Mouse (Mus musculus): Measurements from ENCODE around the gene Pglyrp1. TPM values are rescaled to one million over a fixed set of nuclear protein-coding genes. Genes with fewer than 3 reads are reported as not detected.

Gene Pglyrp1
- total RNA-seq, 2 experiments from 2014 or later: 0.99 to 1.3 TPM

DNA sequence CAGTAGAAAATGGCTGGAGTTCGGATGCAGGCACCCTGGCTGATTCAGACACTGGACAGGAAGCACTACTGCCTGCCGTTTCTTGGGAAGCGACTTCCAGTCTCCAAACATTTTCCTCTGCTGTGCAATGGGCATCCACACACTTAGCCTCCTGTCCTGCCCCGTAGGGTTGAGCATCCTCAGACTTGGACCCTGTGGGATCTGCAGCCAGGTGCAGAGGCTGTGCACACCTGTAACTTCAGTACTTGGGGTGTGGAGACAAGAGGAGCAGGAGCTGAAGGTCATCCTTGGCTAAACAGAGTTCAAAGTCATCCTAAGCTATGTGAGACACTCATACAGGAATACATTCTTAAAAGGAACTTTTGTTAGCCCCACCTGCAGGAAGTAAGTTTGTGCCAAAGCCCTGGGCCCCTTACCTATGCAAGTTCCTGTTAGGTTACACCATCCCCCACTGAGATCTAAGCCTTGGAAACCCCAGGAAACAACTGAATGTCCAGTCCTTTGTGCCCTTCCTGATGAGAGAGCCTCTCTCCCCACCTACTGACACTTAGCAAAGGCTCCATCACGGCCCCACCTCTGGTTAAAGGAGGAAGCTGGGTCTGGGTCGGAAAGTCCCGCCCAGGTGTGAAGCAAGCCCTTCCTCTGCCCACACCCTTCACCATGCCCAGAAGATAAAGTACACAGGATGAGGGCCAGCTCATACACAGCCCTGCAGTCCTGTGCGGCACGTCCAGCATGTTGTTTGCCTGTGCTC lies 13.0 kb downstream of the Pglyrp1 start:
- intact Hi-C loops (cut with DNase I): no loop called here
- DNase-seq: no peak

- intact Hi-C loops (cut with DNase I): no loop called here
- no peak for DNase-seq
Measured at GRCm38 (mm10) chr7:18884745-18885422, 13.8 kb downstream of the Pglyrp1 start.

- DNase-seq: no peak
- intact Hi-C loops (cut with DNase I): no loop called here
Measured at GRCm38 (mm10) chr7:18886963-18887362, 15.8 kb downstream of the Pglyrp1 start.

GRCm38 (mm10) chr7:18890848-18891247 lies 19.7 kb downstream of the Pglyrp1 start:
- intact Hi-C loops (cut with DNase I): loop anchor here (5.0 kb wide), 1 partner anchor 116 kb away; no protein-coding TSS in a partner anchor
- DNase-seq: no peak

GRCm38 (mm10) chr7:18891872-18892599 lies 20.9 kb downstream of the Pglyrp1 start:
- DNase-seq: peak; percentile 70 to 73
- intact Hi-C loops (cut with DNase I): loop anchor here (5.0 kb wide), 1 partner anchor 115 kb away; no protein-coding TSS in a partner anchor

- intact Hi-C loops (cut with DNase I): loop anchor here (5.0 kb wide), 1 partner anchor 114 kb away; no protein-coding TSS in a partner anchor
- no peak for DNase-seq
Measured at GRCm38 (mm10) chr7:18893009-18893408, 21.9 kb downstream of the Pglyrp1 start.

DNA sequence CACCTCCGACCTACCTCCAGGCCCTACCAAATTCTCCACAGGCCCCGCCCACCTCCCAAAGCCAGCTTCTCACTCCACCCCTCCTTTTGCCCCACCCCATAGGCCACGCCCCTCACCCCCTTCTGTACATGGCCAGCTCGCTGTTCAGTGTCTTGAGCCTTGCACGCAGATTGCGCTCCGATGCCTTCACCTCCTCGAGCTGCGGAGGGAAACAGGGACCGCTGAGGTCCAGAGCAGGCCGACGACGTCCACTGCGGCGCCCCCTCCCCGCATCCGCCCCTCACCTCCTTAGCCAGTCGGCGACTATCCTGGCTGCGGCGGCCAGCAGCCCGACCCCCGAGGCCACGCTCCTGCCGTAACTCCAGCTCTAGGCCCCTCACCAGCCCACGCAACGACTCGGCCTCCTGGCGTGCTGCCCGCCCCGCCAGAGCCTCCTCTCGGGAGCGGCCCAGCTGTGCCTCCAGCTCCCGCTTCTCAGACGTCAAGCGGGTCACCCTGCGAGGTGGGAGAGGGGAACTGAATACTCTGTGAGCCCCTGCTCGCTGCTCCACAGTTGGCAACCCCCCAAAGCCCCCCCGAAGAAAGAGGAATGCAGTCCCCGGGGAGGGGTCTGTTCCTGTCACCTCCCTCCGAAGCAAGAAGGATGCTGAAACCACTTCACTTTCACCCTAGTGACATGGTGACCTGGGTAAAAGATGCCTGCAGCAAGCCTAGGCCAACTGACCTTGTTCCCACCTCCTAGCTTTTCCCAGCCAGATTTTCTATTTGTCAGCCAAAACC lies 22.7 kb downstream of the Pglyrp1 start:
- peak; percentile 28 to 55 for DNase-seq
- intact Hi-C loops (cut with DNase I): loop anchor here (5.0 kb wide), 1 partner anchor 113 kb away; no protein-coding TSS in a partner anchor

DNA sequence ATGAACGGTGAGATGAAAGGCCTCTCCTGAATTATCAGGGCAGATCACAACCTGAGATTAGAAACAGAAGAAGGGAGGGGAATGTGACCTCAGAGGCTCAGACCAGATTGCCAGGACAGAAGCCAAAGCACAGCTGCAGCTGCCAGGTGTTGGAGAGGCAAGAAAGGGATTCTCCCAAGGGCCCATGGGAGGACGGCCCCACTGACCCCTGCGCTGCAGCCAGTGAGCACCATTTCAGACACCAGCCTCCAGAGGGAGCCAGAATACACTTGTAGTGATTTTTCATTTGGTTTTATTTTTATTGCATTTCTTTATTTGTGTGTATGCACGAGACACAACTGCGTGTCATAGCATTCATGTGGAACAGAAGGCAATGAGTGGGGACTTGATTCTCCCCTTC lies 25.4 kb downstream of the Pglyrp1 start:
- DNase-seq: peak in 1 of 2 experiments; percentile 27
- intact Hi-C loops (cut with DNase I): loop anchor here (5.0 kb wide), 1 partner anchor 66 kb away; no protein-coding TSS in a partner anchor

GRCm38 (mm10) chr7:18900513-18900912 lies 29.4 kb downstream of the Pglyrp1 start:
- intact Hi-C loops (cut with DNase I): no loop called here
- no peak for DNase-seq

DNA sequence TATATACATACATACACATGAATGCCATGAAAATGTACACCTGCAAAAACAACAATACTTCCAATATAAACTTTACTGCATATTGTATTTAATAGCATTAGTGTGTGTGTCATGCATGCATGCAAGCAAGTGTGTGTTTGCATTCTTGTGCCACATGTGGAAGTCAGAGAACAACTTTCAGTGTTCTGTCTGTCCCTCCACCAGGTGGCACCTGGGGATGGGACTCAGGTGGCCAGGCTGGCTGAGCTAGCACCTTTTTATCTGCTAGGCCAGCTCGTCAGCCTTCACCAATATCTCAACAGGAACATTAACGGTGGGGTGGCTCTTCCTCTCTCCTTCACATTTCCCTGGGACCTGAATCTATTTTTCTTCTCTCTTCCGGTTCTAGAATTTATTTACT lies 31.4 kb downstream of the Pglyrp1 start:
- DNase-seq: no peak
- intact Hi-C loops (cut with DNase I): no loop called here

DNA sequence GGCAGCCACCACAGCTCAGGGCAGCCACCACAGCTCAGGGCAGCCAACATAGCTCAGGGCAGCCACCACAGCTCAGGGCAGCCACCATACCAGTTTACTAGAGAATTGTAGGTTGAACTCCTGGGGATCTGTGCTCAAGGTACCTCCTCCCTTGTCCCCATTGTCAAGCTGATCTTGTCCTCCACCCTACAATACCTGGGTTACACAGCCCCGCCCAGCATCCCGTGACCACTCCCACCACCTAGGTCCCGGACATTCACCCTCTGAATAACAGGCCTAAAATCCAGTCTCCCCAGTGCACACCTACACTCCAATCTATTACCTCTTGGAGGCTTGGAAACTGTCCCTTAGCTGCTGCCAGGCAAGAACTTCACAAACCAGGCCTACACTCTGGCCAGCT lies 33.8 kb downstream of the Pglyrp1 start:
- intact Hi-C loops (cut with DNase I): loop anchor here (5.0 kb wide), 1 partner anchor 87 kb away; the partner anchor contains the start of gene Mypop
- DNase-seq: no peak

DNA sequence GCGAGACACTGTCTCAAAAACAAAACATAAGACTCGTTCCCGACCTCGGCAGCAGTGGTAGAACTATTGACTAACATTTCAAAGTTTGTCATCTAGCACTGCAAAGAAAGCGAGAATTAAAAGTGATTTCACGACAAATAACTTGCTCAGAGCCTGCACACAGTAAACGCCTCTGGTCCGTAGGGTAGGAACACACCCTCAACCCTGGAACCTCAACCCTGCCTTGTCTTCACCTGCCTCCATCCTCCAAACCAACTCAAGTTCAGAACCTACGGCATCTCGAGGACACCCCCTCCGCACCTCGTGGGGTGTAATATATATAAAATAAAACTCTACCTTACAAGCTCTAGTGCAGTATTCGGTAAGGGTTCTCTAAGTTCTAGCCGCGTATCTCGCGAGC lies 38.7 kb downstream of the Pglyrp1 start:
- no peak for DNase-seq
- intact Hi-C loops (cut with DNase I): loop anchor here (5.0 kb wide), 1 partner anchor 83 kb away; the partner anchor contains the start of gene Mypop

DNA sequence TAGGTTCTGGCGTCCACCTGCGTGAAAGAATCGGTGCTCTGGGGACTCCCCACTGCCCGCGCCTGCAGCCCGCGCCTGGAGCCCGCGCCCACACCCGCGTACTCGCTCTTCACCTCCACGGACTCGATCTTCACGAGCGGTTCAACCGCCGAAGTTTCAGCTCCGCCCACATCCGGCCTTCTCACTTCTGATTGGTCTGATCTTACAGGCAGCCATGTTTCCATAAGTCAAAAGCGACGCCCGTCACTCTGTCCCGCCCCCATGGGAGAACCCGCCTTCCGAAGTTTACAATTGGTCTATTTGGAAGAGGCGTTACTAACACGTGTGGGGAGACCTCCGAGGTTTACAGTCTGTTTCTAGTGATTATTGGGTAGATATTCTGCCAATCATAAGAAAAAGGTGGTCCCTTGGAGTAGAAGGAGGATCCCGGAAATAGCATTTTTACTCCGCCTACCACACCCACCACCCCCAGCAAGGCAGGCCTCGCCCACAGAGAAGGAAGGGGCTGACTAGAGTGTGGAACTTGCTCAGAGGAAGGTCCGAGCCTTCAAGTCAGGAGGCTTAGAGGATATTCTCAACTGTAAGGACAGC lies 39.2 kb downstream of the Pglyrp1 start, which contains the start of gene Ccdc61:
TSS of gene Ccdc61 (minus strand) at position 175 of the 591 bp plus-strand sequence.
- peak; percentile 95 for DNase-seq
- intact Hi-C loops (cut with DNase I): no loop called here

- intact Hi-C loops (cut with DNase I): no loop called here
- DNase-seq: no peak
Measured at GRCm38 (mm10) chr7:18916254-18916653, 45.1 kb downstream of the Pglyrp1 start.

DNA sequence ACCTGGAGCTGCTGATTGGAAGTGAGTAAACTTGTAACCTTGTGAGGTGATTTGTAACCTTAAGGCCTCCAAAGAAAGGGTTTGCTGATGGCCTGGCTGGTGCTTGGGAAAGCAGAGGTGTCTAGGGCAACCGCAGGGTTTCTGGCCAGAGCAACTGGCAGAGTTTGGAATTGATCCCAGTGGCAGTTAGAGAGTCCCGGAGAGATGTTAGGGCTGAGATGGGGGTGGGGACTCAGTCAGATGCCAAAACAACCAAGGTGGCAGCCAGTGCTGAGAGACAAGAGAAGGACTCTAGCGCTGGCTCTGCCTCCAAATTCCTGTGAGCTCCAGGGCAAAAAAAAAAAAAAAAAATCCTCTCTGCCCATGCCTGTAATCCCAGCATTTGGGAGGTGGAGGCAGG lies 46.8 kb downstream of the Pglyrp1 start:
- no peak for DNase-seq
- intact Hi-C loops (cut with DNase I): no loop called here

DNA sequence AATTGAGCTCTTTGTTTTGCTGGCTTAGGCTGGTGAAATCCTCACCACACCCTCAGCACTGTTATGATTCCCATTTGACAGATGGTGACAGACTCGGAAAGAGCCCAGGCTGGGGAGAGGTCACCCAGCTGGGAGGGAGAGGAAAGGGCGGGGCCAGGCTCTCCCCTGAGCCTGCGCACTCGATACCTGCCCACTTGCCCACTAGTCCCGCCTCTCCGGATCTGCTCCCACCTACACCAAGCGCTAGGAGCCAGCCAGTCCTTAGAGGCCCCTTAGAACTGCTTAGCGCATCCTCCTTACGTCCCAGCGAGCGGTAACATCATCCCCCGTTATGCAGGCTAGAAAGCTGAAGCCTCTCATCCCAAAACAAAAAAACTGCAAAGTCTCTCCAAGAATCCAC lies 49.9 kb downstream of the Pglyrp1 start:
- peak in 1 of 2 experiments; percentile 28 for DNase-seq

DNA sequence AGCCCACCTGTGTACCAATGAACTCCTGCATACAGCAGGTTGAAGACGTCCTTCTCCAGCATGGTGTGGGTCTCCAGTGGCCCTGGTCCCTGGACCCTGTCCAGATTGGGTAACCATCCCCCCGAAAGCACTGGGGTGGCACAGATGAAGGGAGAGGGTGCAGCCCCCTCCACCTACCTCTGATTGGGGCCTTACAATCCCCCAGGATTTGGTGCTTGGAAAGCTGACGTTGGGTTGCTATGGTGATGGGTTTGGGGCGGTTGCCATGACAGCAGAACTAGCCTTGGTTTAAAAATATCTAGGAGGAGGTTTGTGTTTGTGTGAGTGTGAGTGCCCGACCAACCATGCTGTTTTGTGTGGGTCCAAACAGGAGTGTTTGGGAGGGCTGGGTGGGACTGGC lies 51.7 kb downstream of the Pglyrp1 start:
- intact Hi-C loops (cut with DNase I): no loop called here
- DNase-seq: no peak

More for the DNA sequence above, 49.9 kb downstream of the Pglyrp1 start:
- intact Hi-C loops (cut with DNase I): no loop called here

- no peak for DNase-seq
- intact Hi-C loops (cut with DNase I): no loop called here
Measured at GRCm38 (mm10) chr7:18923267-18923666, 52.1 kb downstream of the Pglyrp1 start.

DNA sequence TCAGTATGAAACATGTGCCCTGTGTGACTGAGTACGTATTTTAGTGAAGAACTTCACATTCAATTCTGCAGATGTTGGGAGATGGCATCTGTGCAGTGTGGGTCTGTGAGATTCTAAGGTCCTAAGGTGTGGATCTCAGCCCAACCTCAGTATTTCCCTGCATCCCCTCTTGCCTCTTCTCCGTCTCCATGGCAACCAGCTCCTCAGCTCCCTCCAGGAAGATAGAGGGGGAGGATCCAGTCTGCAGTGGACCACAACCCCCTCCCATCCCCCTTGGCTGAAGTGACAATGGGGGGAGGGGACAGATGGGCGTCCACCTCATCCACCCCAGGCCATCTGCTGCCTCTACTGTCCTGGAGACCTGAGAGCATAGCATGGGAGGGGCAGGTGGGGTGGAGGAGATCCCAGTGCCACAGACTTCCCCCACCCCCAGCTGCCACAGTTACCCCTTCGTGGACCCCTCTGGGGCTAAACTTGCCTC lies 52.6 kb downstream of the Pglyrp1 start:
- no peak for DNase-seq
- intact Hi-C loops (cut with DNase I): no loop called here

Data from gastrocnemius, postnatal 36 days (tissue).